Mouse (Mus musculus): ENCODE results near the gene Npvf.

GRCm38 (mm10) chr6:50641898-50642297 lies 12.3 kb downstream of the Npvf start:
- no peak for TF ChIP-seq CTCF (IDR thresholded peaks at IDR 0.05; ENCODE audit: low read depth)
- no peak for TF ChIP-seq EP300 (IDR thresholded peaks at IDR 0.05; ENCODE audit: low read depth)

All from heart, postnatal 0 days (tissue).